Mouse (Mus musculus): ENCODE results near the gene Map3k9.

GRCm38 (mm10) chr12:81724776-81725175, 56.2 kb downstream of the Map3k9 start:
- TF ChIP-seq POLR2A (IDR thresholded peaks at IDR 0.05; ENCODE audit: borderline replicate concordance, extremely low read depth, low read depth, low read length) (no peak), CTCF (IDR thresholded peaks at IDR 0.05; ENCODE audit: insufficient read depth, low read length) (no peak)

Measured in lung, adult 2 months (tissue).